Mouse (Mus musculus) thymus, postnatal 25 days (tissue): Measurements from ENCODE around the gene Hist1h2bc.

Experiments used
- DNase-seq: peaks from one replicate; pipeline ENCODE4 v3.0.0; 2022

The Hist1h2bc gene

GRCm38 (mm10) chr13:23738677-23739068 lies 54.7 kb downstream of the Hist1h2bc start, which contains the start of gene Hist1h1c:
Hist1h1c (plus strand) TSS chr13:23738808.
- DNase-seq, result peak; percentile 97

GRCm38 (mm10) chr13:23739069-23739921 lies 55.3 kb downstream of the Hist1h2bc start:
- DNase-seq, result peak; percentile 88

- DNase-seq, result no peak
Measured at GRCm38 (mm10) chr13:23739922-23740252, 55.9 kb downstream of the Hist1h2bc start.

- no peak for DNase-seq
Measured at GRCm38 (mm10) chr13:23740256-23740840, 56.3 kb downstream of the Hist1h2bc start.

- no peak for DNase-seq
Measured at GRCm38 (mm10) chr13:23740910-23741309, 56.9 kb downstream of the Hist1h2bc start.

- no peak for DNase-seq
Measured at GRCm38 (mm10) chr13:23742007-23742406, 58.0 kb downstream of the Hist1h2bc start.
